Comparison of ENCODE assay signal across 23 mouse cellular contexts in genomic region chr16:76160879-76161278, GRCm38 (mm10).
DNase-seq lines count a peak whose midpoint lies in the region; ATAC-seq and TF ChIP-seq lines count a peak whose summit lies in the region.
"Had no signal": no experiment of that assay in that cellular context is flagged by ENCODE, and none has a peak within 500 bp of the region (broad histone marks: within the 10 kb centered on the region; RNA-seq: fewer than 3 reads in every experiment).

No protein-coding gene starts in this region.

- no peaks in the 10 kb centered on the region for H3K9me3 ChIP-seq in midbrain, embryonic 11.5 days (ENCODE audit: control insufficient read depth, low read length)
- no peaks in the 10 kb centered on the region for H3K9me3 ChIP-seq in midbrain, embryonic 13.5 days
- no peaks in the 10 kb centered on the region for H3K9me3 ChIP-seq in neural tube, embryonic 12.5 days
- no peaks in the 10 kb centered on the region for H3K9me3 ChIP-seq in neural tube, embryonic 14.5 days (ENCODE audit: control insufficient read depth, low read length)
- H3K9me3 ChIP-seq in hindbrain, postnatal 0 days (ENCODE audit: low read length): no peaks in the 10 kb centered on the region
- no peaks in the 10 kb centered on the region for H3K9me3 ChIP-seq in heart, embryonic 12.5 days (replicated peaks)
- H3K9me3 ChIP-seq: embryonic facial prominence, embryonic 13.5 days; embryonic facial prominence, embryonic 15.5 days; forebrain, embryonic 10.5 days; forebrain, embryonic 12.5 days had no signal

- no peaks in the 10 kb centered on the region for H3K36me3 ChIP-seq in midbrain, embryonic 11.5 days (ENCODE audit: control insufficient read depth, insufficient read depth, low read length)
- no peaks in the 10 kb centered on the region for H3K36me3 ChIP-seq in midbrain, embryonic 13.5 days
- H3K36me3 ChIP-seq in neural tube, embryonic 12.5 days: no peaks in the 10 kb centered on the region
- H3K36me3 ChIP-seq in neural tube, embryonic 14.5 days (ENCODE audit: control insufficient read depth, insufficient read depth, low read length): no peaks in the 10 kb centered on the region
- H3K36me3 ChIP-seq in hindbrain, postnatal 0 days (ENCODE audit: insufficient read depth, low read length): no peaks in the 10 kb centered on the region
- no peaks in the 10 kb centered on the region for H3K36me3 ChIP-seq in heart, embryonic 12.5 days
- H3K36me3 ChIP-seq: embryonic facial prominence, embryonic 13.5 days; embryonic facial prominence, embryonic 15.5 days; forebrain, embryonic 10.5 days; forebrain, embryonic 12.5 days had no signal

- 90% methylated on average over 5 of the region's 5 CpGs for WGBS in midbrain, embryonic 11.5 days
- 88% methylated on average over 5 of the region's 5 CpGs for WGBS in midbrain, embryonic 13.5 days
- WGBS in neural tube, embryonic 12.5 days: 55% methylated on average over 5 of the region's 5 CpGs
- 32% methylated on average over 5 of the region's 5 CpGs for WGBS in neural tube, embryonic 14.5 days
- WGBS in hindbrain, postnatal 0 days: 76% methylated on average over 5 of the region's 5 CpGs
- 87% methylated on average over 5 of the region's 5 CpGs for WGBS in heart, embryonic 12.5 days

- peak; percentile 76 for DNase-seq in midbrain, embryonic 11.5 days (ENCODE audit: low spot score, missing footprints)
- peak; percentile 17 for DNase-seq in mesoderm, embryonic 11.5 days (ENCODE audit: low read depth, low spot score)
- DNase-seq in hindbrain, postnatal 0 days (ENCODE audit: low spot score): no peak
- DNase-seq in cerebellum, adult 11-12 months: no peak
- DNase-seq: adrenal gland, adult 2 months; adrenal gland, postnatal 10 days; adrenal gland, postnatal 25 days; cerebellum, adult 11 months; cerebellum, adult 2 months; cerebellum, adult 9-10 months; cerebellum, postnatal 10 days; cerebellum, postnatal 25 days had no signal

- H3K4me2 ChIP-seq in midbrain, embryonic 11.5 days: no peak overlapping the region
- H3K4me2 ChIP-seq in midbrain, embryonic 13.5 days (replicated peaks): no peak overlapping the region
- H3K4me2 ChIP-seq in neural tube, embryonic 12.5 days (replicated peaks): no peak overlapping the region
- H3K4me2 ChIP-seq in neural tube, embryonic 14.5 days (ENCODE audit: low read depth, low read length): no peak overlapping the region
- no peak overlapping the region for H3K4me2 ChIP-seq in hindbrain, postnatal 0 days (ENCODE audit: low read depth, low read length)
- H3K4me2 ChIP-seq in heart, embryonic 12.5 days: no peak overlapping the region
- H3K4me2 ChIP-seq: embryonic facial prominence, embryonic 13.5 days; embryonic facial prominence, embryonic 15.5 days; forebrain, embryonic 12.5 days had no signal

- no peak overlapping the region for H3K27ac ChIP-seq in midbrain, embryonic 11.5 days (ENCODE audit: low read depth, low read length)
- H3K27ac ChIP-seq in midbrain, embryonic 13.5 days: no peak overlapping the region
- no peak overlapping the region for H3K27ac ChIP-seq in neural tube, embryonic 12.5 days
- H3K27ac ChIP-seq in neural tube, embryonic 14.5 days (ENCODE audit: low read depth, low read length): no peak overlapping the region
- H3K27ac ChIP-seq in hindbrain, postnatal 0 days: no peak overlapping the region
- no peak overlapping the region for H3K27ac ChIP-seq in heart, embryonic 12.5 days (ENCODE audit: poor library complexity, severe bottlenecking)
- H3K27ac ChIP-seq: embryonic facial prominence, embryonic 13.5 days; embryonic facial prominence, embryonic 15.5 days; forebrain, embryonic 10.5 days; forebrain, embryonic 12.5 days had no signal

- no peak for TF ChIP-seq CTCF in hindbrain, postnatal 0 days (IDR thresholded peaks at IDR 0.05; ENCODE audit: low read depth)

- H3K4me3 ChIP-seq in midbrain, embryonic 11.5 days (ENCODE audit: low read depth, low read length): no peak overlapping the region
- no peak overlapping the region for H3K4me3 ChIP-seq in midbrain, embryonic 13.5 days (replicated peaks)
- no peak overlapping the region for H3K4me3 ChIP-seq in neural tube, embryonic 12.5 days
- no peak overlapping the region for H3K4me3 ChIP-seq in neural tube, embryonic 14.5 days (ENCODE audit: low read depth, low read length)
- H3K4me3 ChIP-seq in hindbrain, postnatal 0 days (ENCODE audit: low read length): no peak overlapping the region
- no peak overlapping the region for H3K4me3 ChIP-seq in heart, embryonic 12.5 days
- H3K4me3 ChIP-seq: embryonic facial prominence, embryonic 13.5 days; embryonic facial prominence, embryonic 15.5 days; erythroblast, embryonic 14.5 days; forebrain, embryonic 10.5 days; forebrain, embryonic 12.5 days had no signal

- no peak for ATAC-seq in midbrain, embryonic 11.5 days (ENCODE audit: low FRiP score)
- no peak for ATAC-seq in midbrain, embryonic 13.5 days
- peak; percentile 72 for ATAC-seq in neural tube, embryonic 12.5 days (ENCODE audit: low FRiP score, low read depth)
- peak; percentile 86 for ATAC-seq in neural tube, embryonic 14.5 days (ENCODE audit: low read depth)
- no peak for ATAC-seq in hindbrain, postnatal 0 days
- no peak for ATAC-seq in heart, embryonic 12.5 days (ENCODE audit: insufficient number of reproducible peaks, low FRiP score)
- ATAC-seq: forebrain, embryonic 14.5 days; forebrain, embryonic 16.5 days had no signal

- no peak overlapping the region for H3K9ac ChIP-seq in midbrain, embryonic 11.5 days (ENCODE audit: low read length)
- no peak overlapping the region for H3K9ac ChIP-seq in midbrain, embryonic 13.5 days (replicated peaks)
- H3K9ac ChIP-seq in neural tube, embryonic 12.5 days: no peak overlapping the region
- no peak overlapping the region for H3K9ac ChIP-seq in neural tube, embryonic 14.5 days (replicated peaks; ENCODE audit: low read depth, low read length)
- H3K9ac ChIP-seq in hindbrain, postnatal 0 days (replicated peaks; ENCODE audit: low read length): no peak overlapping the region
- no peak overlapping the region for H3K9ac ChIP-seq in heart, embryonic 12.5 days
- H3K9ac ChIP-seq: embryonic facial prominence, embryonic 13.5 days; embryonic facial prominence, embryonic 15.5 days; forebrain, embryonic 12.5 days had no signal

- H3K27me3 ChIP-seq in midbrain, embryonic 11.5 days (ENCODE audit: control insufficient read depth, insufficient read depth, low read length): no peaks in the 10 kb centered on the region
- no peaks in the 10 kb centered on the region for H3K27me3 ChIP-seq in midbrain, embryonic 13.5 days
- no peaks in the 10 kb centered on the region for H3K27me3 ChIP-seq in neural tube, embryonic 12.5 days (replicated peaks)
- H3K27me3 ChIP-seq in neural tube, embryonic 14.5 days (ENCODE audit: control insufficient read depth, insufficient read depth, low read length): no peaks in the 10 kb centered on the region
- no peaks in the 10 kb centered on the region for H3K27me3 ChIP-seq in hindbrain, postnatal 0 days (ENCODE audit: insufficient read depth, low read length)
- H3K27me3 ChIP-seq in heart, embryonic 12.5 days (replicated peaks): no peaks in the 10 kb centered on the region
- H3K27me3 ChIP-seq: embryonic facial prominence, embryonic 13.5 days; embryonic facial prominence, embryonic 15.5 days; forebrain, embryonic 12.5 days had no signal

- H3K4me1 ChIP-seq in midbrain, embryonic 11.5 days (ENCODE audit: control insufficient read depth, insufficient read depth, low read length): no peaks in the 10 kb centered on the region
- H3K4me1 ChIP-seq in midbrain, embryonic 13.5 days (replicated peaks): no peaks in the 10 kb centered on the region
- no peaks in the 10 kb centered on the region for H3K4me1 ChIP-seq in neural tube, embryonic 12.5 days
- H3K4me1 ChIP-seq in neural tube, embryonic 14.5 days (ENCODE audit: control insufficient read depth, insufficient read depth, low read length): no peaks in the 10 kb centered on the region
- H3K4me1 ChIP-seq in hindbrain, postnatal 0 days (ENCODE audit: insufficient read depth, low read length): no peaks in the 10 kb centered on the region
- H3K4me1 ChIP-seq in heart, embryonic 12.5 days (replicated peaks): no peaks in the 10 kb centered on the region
- H3K4me1 ChIP-seq: embryonic facial prominence, embryonic 13.5 days; embryonic facial prominence, embryonic 15.5 days; forebrain, embryonic 10.5 days; forebrain, embryonic 12.5 days had no signal

Comparison
In these comparisons a context has a peak if more than half of its experiments do, and no peak if none do; other contexts are left out.
1. ATAC-seq: peak in neural tube, embryonic 12.5 days (single experiment) and neural tube, embryonic 14.5 days (single experiment); none in midbrain, embryonic 11.5 days (single experiment), midbrain, embryonic 13.5 days (single experiment), hindbrain, postnatal 0 days (single experiment) and heart, embryonic 12.5 days (single experiment).
2. DNase-seq: peak in midbrain, embryonic 11.5 days (single experiment) and mesoderm, embryonic 11.5 days (single experiment); none in hindbrain, postnatal 0 days (single experiment) and cerebellum, adult 11-12 months (single experiment).